In the genomic region with DNA sequence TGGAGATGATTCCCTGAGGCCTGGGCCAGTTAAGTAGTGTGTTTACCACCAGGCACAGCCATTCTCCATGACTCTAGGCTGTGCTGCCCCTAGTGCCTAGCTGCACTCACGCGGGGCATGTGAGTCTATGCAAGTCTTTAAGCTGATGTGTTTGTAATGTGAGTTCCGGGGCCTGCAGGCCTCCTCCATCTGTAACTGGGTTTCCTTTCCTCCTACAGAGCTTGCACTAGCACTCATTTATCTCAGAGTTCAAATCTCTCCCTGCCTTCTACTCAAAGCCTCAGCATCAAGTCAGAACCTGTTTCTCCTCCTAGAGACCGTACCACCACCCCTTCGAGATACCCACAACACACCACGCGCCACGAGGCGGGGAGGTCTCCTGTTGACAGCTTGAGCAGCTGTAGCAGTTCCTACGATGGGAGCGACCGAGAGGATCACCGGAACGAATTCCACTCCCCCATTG, we compare ENCODE assay signal across 14 mouse cellular contexts.
DNase-seq lines count a peak whose midpoint lies in the region; ATAC-seq and TF ChIP-seq lines count a peak whose summit lies in the region.
"Had no signal": no experiment of that assay in that cellular context is flagged by ENCODE, and none has a peak within 500 bp of the region (broad histone marks: within the 10 kb centered on the region; RNA-seq: fewer than 3 reads in every experiment).

No protein-coding gene starts in this region.

- peaks cover 8% of the 10 kb centered on the region for H3K4me1 ChIP-seq in midbrain, embryonic 15.5 days
- no peaks in the 10 kb centered on the region for H3K4me1 ChIP-seq in liver, postnatal 0 days (ENCODE audit: insufficient read depth)
- H3K4me1 ChIP-seq: heart, embryonic 12.5 days had no signal

- WGBS in midbrain, embryonic 15.5 days: 56% methylated on average over 14 of the region's 14 CpGs
- 78% methylated on average over 14 of the region's 14 CpGs for WGBS in liver, postnatal 0 days (ENCODE audit: insufficient replicate concordance)

- H3K4me3 ChIP-seq in midbrain, embryonic 15.5 days: no peak overlapping the region
- no peak overlapping the region for H3K4me3 ChIP-seq in liver, postnatal 0 days (ENCODE audit: low read depth, low read length)
- H3K4me3 ChIP-seq: erythroblast, embryonic 14.5 days; heart, embryonic 12.5 days had no signal

- no peak overlapping the region for H3K27ac ChIP-seq in midbrain, embryonic 15.5 days
- no peak overlapping the region for H3K27ac ChIP-seq in liver, postnatal 0 days (ENCODE audit: low read depth)

- peak; percentile 56; the same call in 1 of the 2 replicates for ATAC-seq in cerebellum, adult (ENCODE audit: insufficient number of reproducible peaks, low FRiP score, low TSS enrichment)
- ATAC-seq in midbrain, embryonic 15.5 days (replicated peaks): 0 out of 2 replicates have a peak, but pooled peaks have one; percentile 19
- no peak for ATAC-seq in liver, postnatal 0 days

- no peak for TF ChIP-seq CTCF in liver, postnatal 0 days (IDR thresholded peaks at IDR 0.05; ENCODE audit: low read depth)

- H3K27me3 ChIP-seq in midbrain, embryonic 15.5 days (replicated peaks): no peaks in the 10 kb centered on the region
- no peaks in the 10 kb centered on the region for H3K27me3 ChIP-seq in liver, postnatal 0 days (ENCODE audit: insufficient read depth, low read length)
- H3K27me3 ChIP-seq: CH12.LX; heart, embryonic 12.5 days had no signal

- TF ChIP-seq EP300 in liver, postnatal 0 days (IDR thresholded peaks at IDR 0.05; ENCODE audit: low read depth): no peak

- intact Hi-C loops in left cerebral cortex, postnatal 4 days (cut with DNase I): loop anchor here (5.0 kb wide), 1 partner anchor 1095 kb away; no protein-coding TSS in a partner anchor

- H3K4me2 ChIP-seq in midbrain, embryonic 15.5 days: no peak overlapping the region
- H3K4me2 ChIP-seq in liver, postnatal 0 days (ENCODE audit: low read depth, low read length): no peak overlapping the region
- H3K4me2 ChIP-seq: heart, embryonic 12.5 days had no signal

- no peaks in the 10 kb centered on the region for H3K36me3 ChIP-seq in midbrain, embryonic 15.5 days (replicated peaks)
- H3K36me3 ChIP-seq in liver, postnatal 0 days (replicated peaks; ENCODE audit: insufficient read depth, low read length): no peaks in the 10 kb centered on the region; the same call in 1 of the 2 replicates

- peak; percentile 53 for DNase-seq in left cerebral cortex, postnatal 4 days
- DNase-seq in left cerebral cortex, adult 18-20 months (ENCODE audit: low spot score in 2 of 2): no peak
- DNase-seq in embryo, embryonic 11 days: peak; percentile 23
- DNase-seq in adrenal gland, adult 8-10 months: no peak
- no peak for DNase-seq in liver, postnatal 0 days
- DNase-seq in adrenal gland, postnatal 4 days (ENCODE audit: low spot score in 2 of 2): no peak
- DNase-seq: kidney, postnatal 36 days; liver; thymus, postnatal 4 days had no signal

- H3K9ac ChIP-seq in midbrain, embryonic 15.5 days: no peak overlapping the region
- no peak overlapping the region for H3K9ac ChIP-seq in liver, postnatal 0 days (replicated peaks)
- H3K9ac ChIP-seq: heart, embryonic 12.5 days had no signal

- H3K9me3 ChIP-seq in midbrain, embryonic 15.5 days: no peaks in the 10 kb centered on the region
- H3K9me3 ChIP-seq in liver, postnatal 0 days (ENCODE audit: low read length): no peaks in the 10 kb centered on the region
- H3K9me3 ChIP-seq: heart, embryonic 12.5 days had no signal

Comparison
In these comparisons a context has a peak if more than half of its experiments do, and no peak if none do; other contexts are left out.
1. DNase-seq: peak in left cerebral cortex, postnatal 4 days (single experiment) and embryo, embryonic 11 days (single experiment); none in left cerebral cortex, adult 18-20 months (0 of 2), adrenal gland, adult 8-10 months (single experiment), liver, postnatal 0 days (single experiment) and adrenal gland, postnatal 4 days (0 of 2).